Mouse (Mus musculus) limb, embryonic 13.5 days (tissue): ENCODE measurements around the gene 4921530L21Rik. TPM values are rescaled to one million over a fixed set of nuclear protein-coding genes. Genes with fewer than 3 reads are reported as not detected.

Experiments
- ATAC-seq: fragments of 200-750 bp; cut with Nextera tagmentation; 2 replicates; pipeline ENCODE4 v1.8.0; 2017; ENCODE audit warnings: low read depth, moderate number of reproducible peaks, moderate TSS enrichment; ENCODE audit not compliant: low FRiP score
- H3K27ac ChIP-seq: fragments of 300-500 bp; sonication (generic); 2 replicates; pipeline ENCODE4 v1.5.1; 2015; ENCODE audit warnings: inconsistent platforms, mild to moderate bottlenecking, moderate library complexity
- H3K27me3 ChIP-seq: fragments of 300-500 bp; sonication (generic); 2 replicates; pipeline ENCODE4 v1.6.1; 2015; ENCODE audit warnings: mild to moderate bottlenecking, inconsistent platforms
- H3K36me3 ChIP-seq: fragments of 300-500 bp; sonication (generic); 2 replicates; pipeline ENCODE4 v1.6.1; 2015; ENCODE audit warnings: inconsistent platforms, mild to moderate bottlenecking, moderate library complexity
- H3K4me1 ChIP-seq: fragments of 300-500 bp; sonication (generic); 2 replicates; pipeline ENCODE4 v1.6.1; 2015; ENCODE audit warnings: inconsistent platforms
- H3K4me2 ChIP-seq: fragments of 300-500 bp; sonication (generic); replicated peaks from 2 replicates; pipeline ENCODE4 v1.6.1; 2015; ENCODE audit warnings: inconsistent platforms, mild to moderate bottlenecking, moderate library complexity
- H3K4me3 ChIP-seq: fragments of 300-500 bp; sonication (generic); 2 replicates; pipeline ENCODE4 v1.5.1; 2015; ENCODE audit warnings: moderate library complexity, mild to moderate bottlenecking, inconsistent platforms
- H3K9ac ChIP-seq: fragments of 300-500 bp; sonication (generic); 2 replicates; pipeline ENCODE4 v1.6.1; 2015; ENCODE audit warnings: mild to moderate bottlenecking, inconsistent platforms
- H3K9me3 ChIP-seq: fragments of 300-500 bp; sonication (generic); 2 replicates; pipeline ENCODE4 v1.6.1; 2016; ENCODE audit warnings: inconsistent platforms
- WGBS: fragments of 180-500 bp; shearing (Covaris S2); methylation state at CpG from one replicate; pipeline ENCODE4 v1.1.7; 2015; 5-methylcytosine and 5-hydroxymethylcytosine counted together
- polyA plus RNA-seq: library from polyadenylated mRNA; unstranded; fragments of >200 nt; fragmentation: Nextera tagmentation; extraction: Ambion mirVana; gene quantifications from 2 replicates; pipeline ENCODE4 v1.2.1, GENCODE M21; 2015

4921530L21Rik gene
- not detected in 2 replicates for polyA plus RNA-seq

GRCm38 (mm10) chr14:95880954-95881353, at the start of gene 4921530L21Rik:
Gene 4921530L21Rik (plus strand): TSS chr14:95881254.
- no peaks in the 10 kb centered on the region for H3K36me3 ChIP-seq
- WGBS: 93% methylated on average over 1 of the region's 1 CpGs
- no peak within 1 kb of the TSS for H3K4me2 ChIP-seq
- no peaks in the 10 kb centered on the region for H3K4me1 ChIP-seq
- H3K27me3 ChIP-seq: no peaks in the 10 kb centered on the region
- H3K4me3 ChIP-seq: no peak within 1 kb of the TSS
- ATAC-seq: no peak
- H3K9ac ChIP-seq: no peak within 1 kb of the TSS
- H3K9me3 ChIP-seq: no peaks in the 10 kb centered on the region
- H3K27ac ChIP-seq: no peak within 1 kb of the TSS

GRCm38 (mm10) chr14:95833866-95834265, 47.2 kb upstream of the 4921530L21Rik start:
- ATAC-seq: no peak
- no peaks in the 10 kb centered on the region for H3K36me3 ChIP-seq
- WGBS: 47% methylated on average over 3 of the region's 3 CpGs

GRCm38 (mm10) chr14:95862981-95863380, 18.1 kb upstream of the 4921530L21Rik start:
- H3K9me3 ChIP-seq: no peaks in the 10 kb centered on the region
- no peak overlapping the region for H3K4me3 ChIP-seq
- H3K4me1 ChIP-seq: no peaks in the 10 kb centered on the region
- no peak for ATAC-seq
- no peaks in the 10 kb centered on the region for H3K27me3 ChIP-seq
- no peak overlapping the region for H3K27ac ChIP-seq
- no peak overlapping the region for H3K4me2 ChIP-seq
- WGBS: 27% methylated on average over 3 of the region's 3 CpGs
- H3K9ac ChIP-seq: no peak overlapping the region
- H3K36me3 ChIP-seq: no peaks in the 10 kb centered on the region

More at GRCm38 (mm10) chr14:95833866-95834265, 47.2 kb upstream of the 4921530L21Rik start:
- Histone ChIP-seq H3K4me2 (no peak overlapping the region), H3K9ac (no peak overlapping the region), H3K9me3 (no peaks in the 10 kb centered on the region), H3K27ac (no peak overlapping the region), H3K4me1 (no peaks in the 10 kb centered on the region), H3K4me3 (no peak overlapping the region), H3K27me3 (no peaks in the 10 kb centered on the region)

GRCm38 (mm10) chr14:95865676-95866416, 15.2 kb upstream of the 4921530L21Rik start:
- Histone ChIP-seq H3K36me3 (no peaks in the 10 kb centered on the region), H3K9ac (no peak overlapping the region), H3K4me2 (no peak overlapping the region), H3K4me3 (no peak overlapping the region), H3K9me3 (no peaks in the 10 kb centered on the region), H3K27ac (no peak overlapping the region), H3K4me1 (no peaks in the 10 kb centered on the region), H3K27me3 (no peaks in the 10 kb centered on the region)
- ATAC-seq: no peak
- 80% methylated on average over 7 of the region's 7 CpGs for WGBS

GRCm38 (mm10) chr14:95872020-95872419, 9.0 kb upstream of the 4921530L21Rik start:
- no peak for ATAC-seq
- Histone ChIP-seq H3K9ac (no peak overlapping the region), H3K4me1 (no peaks in the 10 kb centered on the region), H3K9me3 (no peaks in the 10 kb centered on the region), H3K27me3 (no peaks in the 10 kb centered on the region), H3K4me2 (no peak overlapping the region), H3K27ac (no peak overlapping the region), H3K4me3 (no peak overlapping the region), H3K36me3 (no peaks in the 10 kb centered on the region)
- 43% methylated on average over 5 of the region's 5 CpGs for WGBS

- no peak overlapping the region for H3K4me3 ChIP-seq
- ATAC-seq: no peak
- H3K36me3 ChIP-seq: no peaks in the 10 kb centered on the region
- WGBS: 68% methylated on average over 3 of the region's 3 CpGs
- no peaks in the 10 kb centered on the region for H3K9me3 ChIP-seq
- H3K4me1 ChIP-seq: no peaks in the 10 kb centered on the region
- H3K4me2 ChIP-seq: no peak overlapping the region
- H3K27ac ChIP-seq: no peak overlapping the region
- no peak overlapping the region for H3K9ac ChIP-seq
- H3K27me3 ChIP-seq: no peaks in the 10 kb centered on the region
Measured at GRCm38 (mm10) chr14:95876785-95877510, 4.1 kb upstream of the 4921530L21Rik start.

GRCm38 (mm10) chr14:95877548-95877947, 3.5 kb upstream of the 4921530L21Rik start:
- Histone ChIP-seq H3K4me3 (no peak overlapping the region), H3K36me3 (no peaks in the 10 kb centered on the region), H3K27ac (no peak overlapping the region), H3K9ac (no peak overlapping the region), H3K4me2 (no peak overlapping the region), H3K9me3 (no peaks in the 10 kb centered on the region), H3K4me1 (no peaks in the 10 kb centered on the region), H3K27me3 (no peaks in the 10 kb centered on the region)
- WGBS: 86% methylated on average over 1 of the region's 1 CpGs
- ATAC-seq: no peak

- H3K4me1 ChIP-seq: no peaks in the 10 kb centered on the region
- H3K4me3 ChIP-seq: no peak overlapping the region
- no peak overlapping the region for H3K4me2 ChIP-seq
- no peaks in the 10 kb centered on the region for H3K27me3 ChIP-seq
- no peak for ATAC-seq
- H3K27ac ChIP-seq: no peak overlapping the region
- no peaks in the 10 kb centered on the region for H3K36me3 ChIP-seq
- no peak overlapping the region for H3K9ac ChIP-seq
- H3K9me3 ChIP-seq: no peaks in the 10 kb centered on the region
- WGBS: 88% methylated on average over 6 of the region's 6 CpGs
Measured at GRCm38 (mm10) chr14:95899458-95899857, 18.4 kb downstream of the 4921530L21Rik start.

- no peak overlapping the region for H3K27ac ChIP-seq
- no peak overlapping the region for H3K4me3 ChIP-seq
- no peaks in the 10 kb centered on the region for H3K27me3 ChIP-seq
- 89% methylated on average over 1 of the region's 1 CpGs for WGBS
- H3K36me3 ChIP-seq: no peaks in the 10 kb centered on the region
- no peak for ATAC-seq
- H3K4me2 ChIP-seq: no peak overlapping the region
- H3K9ac ChIP-seq: no peak overlapping the region
- no peaks in the 10 kb centered on the region for H3K9me3 ChIP-seq
- H3K4me1 ChIP-seq: no peaks in the 10 kb centered on the region
Measured at GRCm38 (mm10) chr14:95904591-95905095, 23.6 kb downstream of the 4921530L21Rik start.

GRCm38 (mm10) chr14:95913293-95913692, 32.2 kb downstream of the 4921530L21Rik start:
- no peak for ATAC-seq
- H3K4me1 ChIP-seq: no peaks in the 10 kb centered on the region
- no peak overlapping the region for H3K9ac ChIP-seq
- 61% methylated on average over 2 of the region's 2 CpGs for WGBS
- no peaks in the 10 kb centered on the region for H3K36me3 ChIP-seq
- no peak overlapping the region for H3K4me3 ChIP-seq
- H3K27ac ChIP-seq: no peak overlapping the region
- H3K4me2 ChIP-seq: no peak overlapping the region
- no peaks in the 10 kb centered on the region for H3K27me3 ChIP-seq
- H3K9me3 ChIP-seq: no peaks in the 10 kb centered on the region

GRCm38 (mm10) chr14:95926742-95927141, 45.7 kb downstream of the 4921530L21Rik start:
- no peaks in the 10 kb centered on the region for H3K4me1 ChIP-seq
- H3K4me2 ChIP-seq: no peak overlapping the region
- no peak for ATAC-seq
- H3K4me3 ChIP-seq: no peak overlapping the region
- H3K9ac ChIP-seq: no peak overlapping the region
- no peak overlapping the region for H3K27ac ChIP-seq
- 90% methylated on average over 1 of the region's 1 CpGs for WGBS
- H3K27me3 ChIP-seq: no peaks in the 10 kb centered on the region
- H3K36me3 ChIP-seq: no peaks in the 10 kb centered on the region
- H3K9me3 ChIP-seq: no peaks in the 10 kb centered on the region
